Mouse (Mus musculus) thymus, adult 2 months (tissue): ENCODE results near the gene Snrnp70. TPM values are rescaled to one million over a fixed set of nuclear protein-coding genes. Genes with fewer than 3 reads are reported as not detected.

ENCODE experiments used
- DNase-seq: peaks from one replicate; pipeline ENCODE4 v3.0.0; 2021
- H3K27ac ChIP-seq: fragments of 200-500 bp; 2 replicates; pipeline ENCODE4 v1.5.1; 2012; ENCODE audit warnings: low read length, control low read depth; ENCODE audit not compliant: control insufficient read depth, insufficient read depth
- H3K27me3 ChIP-seq: fragments of 200-500 bp; 2 replicates; pipeline ENCODE4 v1.6.1; 2012; ENCODE audit warnings: mild to moderate bottlenecking, low read length, moderate library complexity, mixed read lengths; ENCODE audit not compliant: control insufficient read depth, insufficient read depth
- H3K36me3 ChIP-seq: fragments of 200-500 bp; 2 replicates; pipeline ENCODE4 v1.6.1; 2012; ENCODE audit warnings: mild to moderate bottlenecking, low read length, moderate library complexity; ENCODE audit not compliant: control insufficient read depth, insufficient read depth
- H3K4me1 ChIP-seq: fragments of 200-500 bp; replicated peaks from 2 replicates; pipeline ENCODE4 v1.6.1; 2012; ENCODE audit warnings: low read length; ENCODE audit not compliant: control insufficient read depth, insufficient read depth
- H3K4me3 ChIP-seq: fragments of 200-500 bp; 2 replicates; pipeline ENCODE4 v1.5.1; 2012; ENCODE audit warnings: mild to moderate bottlenecking, low read length, control low read depth, moderate library complexity; ENCODE audit not compliant: control insufficient read depth, insufficient read depth
- CTCF ChIP-seq: fragments of 200-500 bp; IDR thresholded peaks from 2 replicates; pipeline ENCODE4 v1.5.1; 2012; ENCODE audit warnings: mild to moderate bottlenecking, control low read depth, low read length, moderate library complexity, borderline replicate concordance; ENCODE audit not compliant: control insufficient read depth, poor library complexity, insufficient read depth; ENCODE audit errors: extremely low read depth
- POLR2A ChIP-seq: fragments of 200-500 bp; IDR thresholded peaks from 2 replicates; pipeline ENCODE4 v1.6.1; 2012; ENCODE audit warnings: mild to moderate bottlenecking, low read length, control low read depth, moderate library complexity; ENCODE audit not compliant: control insufficient read depth, poor library complexity, insufficient read depth; ENCODE audit errors: extremely low read depth
- WGBS: fragments of 180-500 bp; shearing (Covaris S2); methylation state at CpG from one replicate; pipeline ENCODE4 v1.1.7; 2018; 5-methylcytosine and 5-hydroxymethylcytosine counted together
- polyA plus RNA-seq: library from polyadenylated mRNA; depleted of rRNA; stranded (reverse); fragments of >200 nt; gene quantifications from 2 replicates; pipeline ENCODE4 v1.2.3, GENCODE M21; 2012

Gene Snrnp70
- polyA plus RNA-seq, 1 experiment = 725 TPM

DNA sequence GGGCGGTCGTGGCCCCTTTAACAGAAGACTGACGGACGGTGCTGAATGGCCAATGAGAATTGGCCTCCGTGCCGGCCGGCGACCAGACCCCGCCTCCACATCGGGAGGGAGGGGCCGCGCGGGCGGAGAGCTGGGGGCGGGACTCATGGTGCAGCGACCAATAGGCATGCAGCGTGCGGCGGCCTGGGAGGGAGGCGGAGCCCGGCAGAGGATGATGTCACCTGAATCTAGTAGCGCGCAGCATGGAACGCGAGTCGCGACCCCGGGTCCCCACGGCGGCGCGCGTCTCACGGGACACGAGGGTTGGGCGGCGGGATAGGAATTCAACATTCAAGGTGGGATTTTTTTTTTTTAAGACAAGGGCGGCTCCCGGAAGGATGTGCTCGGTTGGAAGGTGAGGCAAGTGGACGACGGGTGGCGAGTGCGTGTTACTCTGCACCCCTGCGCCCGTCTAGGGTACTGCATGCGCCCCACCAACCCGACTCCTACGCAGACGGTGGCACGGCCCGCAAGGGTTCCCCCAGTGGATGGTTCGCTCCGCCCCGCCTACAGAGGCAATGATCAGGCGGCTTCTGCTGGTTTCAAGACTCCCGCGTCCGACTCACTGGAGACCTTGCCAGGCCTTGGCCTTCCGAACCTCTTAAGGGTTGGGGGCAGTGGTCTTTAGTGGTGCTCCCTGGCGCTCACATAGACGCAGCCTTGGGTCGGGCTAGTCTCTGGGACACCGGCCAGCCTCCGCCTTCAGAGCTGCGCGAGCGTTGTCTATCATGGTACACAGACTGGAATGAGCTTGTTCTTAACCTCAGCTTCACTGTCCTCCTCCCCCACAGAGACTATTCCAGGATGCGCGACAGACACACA, 28.3 kb downstream of the Snrnp70 start:
- H3K36me3 ChIP-seq = no peaks in the 10 kb centered on the region
- H3K27ac ChIP-seq = no peak overlapping the region
- H3K4me1 ChIP-seq = peaks cover 28% of the 10 kb centered on the region
- H3K4me3 ChIP-seq = peak overlapping the region; percentile 61
- WGBS = 1% methylated on average over 70 of the region's 70 CpGs
- peaks cover 16% of the 10 kb centered on the region for H3K27me3 ChIP-seq
- peak; percentile 36; the same call in 1 of the 2 replicates for TF ChIP-seq POLR2A
- TF ChIP-seq CTCF = peak; percentile 80
- peak; percentile 97 for DNase-seq

DNA sequence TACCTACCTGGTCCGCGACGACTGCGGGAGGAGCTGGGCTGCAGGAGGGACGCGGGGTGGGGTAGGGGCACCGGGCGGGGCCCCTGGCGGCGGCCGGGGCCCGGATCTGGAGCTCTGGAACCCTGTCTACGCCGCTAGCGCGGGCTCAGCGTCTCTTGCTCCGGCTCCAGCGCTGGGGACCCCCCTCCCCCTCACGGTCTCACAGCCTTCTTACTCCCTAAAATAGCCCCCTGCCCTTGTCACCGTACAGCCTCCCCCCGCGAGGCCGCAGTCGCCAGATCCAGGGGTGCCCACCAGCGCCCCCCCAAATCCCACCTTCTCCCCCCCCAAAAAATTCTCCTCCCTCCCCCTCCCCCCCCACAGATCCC, 28.9 kb downstream of the Snrnp70 start, which contains the start of gene Ppfia3:
TSS of gene Ppfia3 (minus strand) at position 368 of the 368 bp plus-strand sequence.
- Histone ChIP-seq H3K4me1 (peaks cover 30% of the 10 kb centered on the region), H3K27ac (no peak within 1 kb of the TSS), H3K36me3 (no peaks in the 10 kb centered on the region), H3K4me3 (peak within 1 kb of the TSS; percentile 61), H3K27me3 (peaks cover 20% of the 10 kb centered on the region)
- 2% methylated on average over 26 of the region's 26 CpGs for WGBS
- TF ChIP-seq POLR2A = no peak
- TF ChIP-seq CTCF = no peak
- no peak for DNase-seq

DNA sequence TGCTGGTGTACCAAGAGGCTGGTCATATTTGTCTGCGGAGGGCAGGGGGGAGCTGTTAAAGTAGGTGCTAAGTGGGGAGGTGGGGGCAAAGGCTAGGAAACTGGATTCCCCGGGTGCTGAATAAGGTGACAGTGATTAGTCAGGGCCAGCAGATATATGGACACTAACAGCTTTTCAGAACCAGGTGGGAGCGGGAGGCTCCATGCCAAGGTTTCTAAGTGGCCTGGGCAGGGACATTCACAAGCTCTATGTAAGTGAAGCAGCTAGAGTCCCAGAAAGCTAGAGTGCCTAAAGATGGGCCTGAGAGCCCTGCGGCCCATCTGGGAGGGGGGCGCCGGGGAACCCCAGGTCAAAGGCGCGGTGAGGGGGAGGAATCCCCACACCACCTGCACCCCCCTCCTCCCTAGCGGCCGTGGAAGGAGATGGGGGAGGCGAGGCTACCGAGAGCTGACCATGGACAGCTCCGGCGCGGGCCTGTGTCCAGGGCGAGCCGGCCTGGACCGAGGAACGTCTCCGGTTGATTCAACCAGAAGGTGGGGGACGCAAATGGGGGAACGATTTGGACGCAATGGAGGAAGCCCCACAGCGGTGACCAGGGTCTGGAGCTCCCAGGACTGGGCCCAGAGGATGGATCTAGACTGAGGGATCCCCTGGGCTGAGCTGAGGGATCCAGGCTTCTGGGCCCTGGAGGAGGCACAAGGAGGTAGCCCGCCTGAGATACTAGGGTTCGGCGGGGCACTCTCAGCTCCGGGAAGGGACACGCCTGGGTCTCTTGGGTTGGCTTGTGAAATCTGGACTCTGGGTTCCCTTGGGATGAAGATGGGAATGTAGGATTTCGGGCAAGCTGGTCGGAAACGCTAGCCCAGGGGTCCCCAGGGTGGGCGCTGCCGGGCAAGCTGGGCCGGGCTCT, 29.5 kb downstream of the Snrnp70 start:
- H3K36me3 ChIP-seq = no peaks in the 10 kb centered on the region
- H3K27ac ChIP-seq = no peak overlapping the region
- TF ChIP-seq POLR2A (no peak), CTCF (no peak)
- peak overlapping the region; percentile 41 for H3K4me3 ChIP-seq
- 20% methylated on average over 35 of the region's 35 CpGs for WGBS
- H3K27me3 ChIP-seq = peaks cover 25% of the 10 kb centered on the region
- peaks cover 35% of the 10 kb centered on the region for H3K4me1 ChIP-seq
- no peak for DNase-seq

DNA sequence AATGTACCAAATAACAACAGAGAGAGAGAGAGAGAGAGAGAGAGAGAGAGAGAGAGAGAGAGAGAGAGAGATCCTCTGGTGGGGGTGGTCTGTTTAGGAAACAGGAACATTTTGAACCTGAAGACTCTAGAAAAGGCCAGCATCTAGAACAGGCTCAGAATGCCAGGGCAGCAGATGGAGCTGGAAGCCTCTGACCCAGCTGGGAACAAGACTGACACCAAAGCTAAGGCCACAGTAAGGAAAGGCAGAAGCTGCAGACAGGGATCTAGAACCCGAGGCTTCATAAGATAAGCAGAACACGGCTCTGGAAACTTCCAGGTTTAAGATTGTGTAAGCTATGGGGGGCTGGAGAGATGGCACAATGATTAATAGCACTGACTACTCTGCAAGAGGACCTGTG, 31.6 kb downstream of the Snrnp70 start:
- peaks cover 23% of the 10 kb centered on the region for H3K27me3 ChIP-seq
- TF ChIP-seq POLR2A = no peak
- no peak for TF ChIP-seq CTCF
- H3K4me1 ChIP-seq = peaks cover 24% of the 10 kb centered on the region
- WGBS = 73% methylated on average over 2 of the region's 2 CpGs
- H3K27ac ChIP-seq = no peak overlapping the region
- H3K36me3 ChIP-seq = no peaks in the 10 kb centered on the region
- no peak overlapping the region for H3K4me3 ChIP-seq
- no peak for DNase-seq

DNA sequence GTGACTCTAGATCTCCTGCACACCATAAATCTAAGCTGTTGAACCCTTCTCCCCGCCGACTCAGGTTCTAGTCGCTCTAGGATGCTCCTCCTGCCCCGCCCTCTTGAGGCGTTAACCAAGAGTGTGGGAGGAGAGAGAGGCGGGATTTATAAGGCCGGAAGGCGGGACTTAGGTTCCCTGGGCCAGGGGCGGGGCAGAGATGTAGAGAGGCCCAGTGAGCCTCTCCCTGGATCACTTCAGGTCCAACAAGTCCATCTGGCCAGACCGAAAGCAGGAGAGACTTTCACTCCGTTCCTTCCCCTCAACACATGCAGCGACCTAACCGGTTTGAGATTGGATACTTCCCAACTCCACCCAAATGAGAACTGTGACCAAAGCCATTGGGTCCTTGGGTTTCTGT, 32.7 kb downstream of the Snrnp70 start:
- Histone ChIP-seq H3K4me1 (peaks cover 18% of the 10 kb centered on the region), H3K27ac (no peak overlapping the region), H3K4me3 (no peak overlapping the region), H3K36me3 (no peaks in the 10 kb centered on the region), H3K27me3 (peaks cover 23% of the 10 kb centered on the region)
- TF ChIP-seq POLR2A (no peak), CTCF (no peak)
- DNase-seq = peak; percentile 44
- WGBS = 11% methylated on average over 13 of the region's 13 CpGs

DNA sequence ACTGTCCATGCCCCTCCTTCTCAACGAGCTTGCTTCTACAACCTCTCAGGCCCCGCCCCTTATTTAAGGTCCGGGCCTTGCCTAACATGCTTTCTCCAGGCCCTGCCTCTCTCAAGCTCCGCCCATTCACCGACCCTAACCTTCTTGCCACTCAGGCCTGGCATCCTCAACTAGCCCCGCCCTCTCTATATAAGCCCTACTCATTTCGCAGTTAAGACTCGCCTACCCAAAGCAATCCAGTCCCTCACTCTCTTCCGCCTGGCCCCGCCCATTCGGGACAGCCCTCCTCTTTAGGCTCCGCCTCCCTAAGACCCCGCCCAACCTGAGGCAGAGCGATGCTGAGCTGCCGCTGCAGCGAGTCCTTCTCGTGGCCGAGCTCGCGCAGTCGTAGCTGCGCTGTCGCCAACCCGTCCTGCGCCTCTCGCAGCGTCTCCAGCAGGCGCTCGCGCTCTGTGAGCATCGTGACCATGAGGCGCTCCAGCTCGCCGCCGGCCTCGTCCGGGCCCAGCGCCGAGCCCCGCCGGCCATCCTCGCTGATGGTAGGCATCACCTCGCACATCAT, 34.2 kb downstream of the Snrnp70 start:
- WGBS = 1% methylated on average over 43 of the region's 43 CpGs
- Histone ChIP-seq H3K27me3 (peaks cover 20% of the 10 kb centered on the region), H3K27ac (no peak overlapping the region), H3K4me1 (peaks cover 10% of the 10 kb centered on the region), H3K36me3 (no peaks in the 10 kb centered on the region), H3K4me3 (peak overlapping the region; percentile 28)
- TF ChIP-seq CTCF (no peak), POLR2A (0 out of 2 replicates have a peak, but pooled peaks have one; percentile 17)
- peak; percentile 70 for DNase-seq
